Mouse (Mus musculus): ENCODE measurements around the gene Cd47.

Cd47 gene

GRCm38 (mm10) chr16:49915532-49916476 lies 115.5 kb downstream of the Cd47 start:
- DNase-seq, result no peak

- no peak for DNase-seq
These were observed 119.9 kb downstream of the Cd47 start for GRCm38 (mm10) chr16:49920191-49920590.

GRCm38 (mm10) chr16:49921677-49922076 lies 121.3 kb downstream of the Cd47 start:
- DNase-seq, result no peak

GRCm38 (mm10) chr16:49922098-49922497 lies 121.8 kb downstream of the Cd47 start:
- peak; percentile 28 for DNase-seq

DNA sequence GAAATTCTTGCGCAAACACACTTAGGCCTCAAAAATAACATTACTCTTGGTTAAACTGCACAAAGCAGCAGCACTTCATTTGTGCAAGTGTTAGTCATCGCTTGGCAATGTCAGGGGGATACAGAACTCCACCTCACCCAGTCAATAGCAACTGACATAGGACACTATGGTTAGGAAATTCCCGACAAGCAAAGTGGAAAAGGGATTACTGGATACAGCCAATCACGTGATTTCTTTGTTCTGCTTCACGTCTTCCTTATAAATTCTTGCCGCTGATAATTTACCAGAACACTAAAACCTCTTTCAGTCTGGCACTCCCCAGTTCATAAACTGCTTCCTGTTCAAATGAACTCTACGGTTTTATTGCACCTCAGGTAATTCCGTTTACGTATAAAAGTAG lies 123.4 kb downstream of the Cd47 start:
- DNase-seq, result no peak

DNA sequence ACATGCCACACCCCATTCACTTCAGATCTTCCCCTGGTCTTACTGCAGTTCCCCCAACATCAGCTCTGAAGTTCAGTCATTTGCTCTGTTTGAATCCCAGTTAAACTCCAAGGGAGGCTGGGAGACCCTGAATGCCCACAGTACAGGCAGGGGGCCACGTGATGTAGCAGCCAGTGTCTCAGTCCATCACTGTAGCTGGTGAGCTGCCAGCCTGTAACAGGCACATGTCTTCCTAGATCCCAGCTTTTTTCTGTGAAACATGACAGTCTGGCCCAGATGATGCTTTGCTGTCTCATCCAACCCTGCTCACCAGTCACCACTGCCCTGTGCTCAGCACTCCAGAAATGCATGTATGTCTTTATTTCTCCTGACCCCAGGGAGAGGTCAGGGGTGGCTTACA lies 124.6 kb downstream of the Cd47 start:
- DNase-seq, result no peak

DNA sequence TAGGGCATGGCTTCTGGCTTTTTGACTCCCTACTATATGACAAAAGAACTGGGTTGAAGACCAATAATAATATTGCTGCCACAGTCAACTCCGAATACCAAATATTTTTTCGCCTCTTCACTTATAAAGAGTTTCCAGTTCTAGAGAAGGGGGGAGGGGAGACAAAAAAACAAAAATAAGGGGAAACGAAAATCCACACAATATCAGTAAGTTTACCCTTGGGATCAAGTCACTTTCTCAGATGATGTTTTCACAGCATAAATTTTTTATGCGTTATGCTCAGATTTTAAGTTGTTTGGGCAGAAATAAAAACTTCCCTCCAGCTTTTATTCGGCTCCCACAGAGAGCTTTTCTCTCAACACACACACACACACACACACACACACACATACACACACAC lies 132.9 kb downstream of the Cd47 start:
- no peak for DNase-seq

DNA sequence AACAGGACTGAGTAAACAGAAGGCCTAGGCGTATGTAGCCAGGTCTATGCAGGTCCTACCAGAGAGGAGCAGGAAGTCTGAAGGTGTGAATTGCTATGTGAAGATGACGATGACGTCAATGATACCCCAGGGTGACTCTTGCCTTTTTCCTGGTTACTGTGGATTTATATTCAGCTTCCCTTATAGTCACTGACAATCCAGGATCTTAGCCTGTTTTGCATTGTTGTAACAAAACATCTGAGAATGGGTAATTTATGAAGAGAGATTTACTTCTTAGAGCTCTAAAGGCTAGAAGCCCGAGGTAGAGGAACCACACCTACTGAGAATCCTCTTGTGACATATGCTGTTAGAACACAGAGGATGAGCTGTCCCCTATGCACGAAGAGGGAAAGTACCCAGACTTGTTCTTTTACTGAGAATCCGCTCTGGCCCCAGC lies 135.7 kb downstream of the Cd47 start:
- no peak for DNase-seq

DNA sequence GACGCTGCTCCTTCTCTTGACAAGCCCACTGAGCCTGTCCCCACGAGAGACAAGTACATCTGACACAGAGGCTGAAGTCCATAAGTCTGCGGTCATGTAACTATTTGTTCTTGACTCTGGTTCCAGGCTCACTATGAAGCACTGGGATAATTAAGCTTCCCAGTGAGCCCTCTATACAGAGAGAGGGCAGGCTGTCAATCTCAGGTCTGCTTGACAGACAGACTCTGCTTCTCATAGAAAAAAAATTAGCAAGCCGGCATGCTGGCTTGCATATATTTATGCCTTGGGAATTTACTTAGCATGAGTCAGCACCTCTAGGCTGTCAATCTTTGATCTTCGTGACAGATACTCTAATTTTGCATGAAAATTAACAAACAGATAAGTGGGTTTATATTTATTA lies 136.5 kb downstream of the Cd47 start:
- DNase-seq, result no peak

- no peak for DNase-seq
These were observed 137.2 kb downstream of the Cd47 start for GRCm38 (mm10) chr16:49937218-49938165.

DNA sequence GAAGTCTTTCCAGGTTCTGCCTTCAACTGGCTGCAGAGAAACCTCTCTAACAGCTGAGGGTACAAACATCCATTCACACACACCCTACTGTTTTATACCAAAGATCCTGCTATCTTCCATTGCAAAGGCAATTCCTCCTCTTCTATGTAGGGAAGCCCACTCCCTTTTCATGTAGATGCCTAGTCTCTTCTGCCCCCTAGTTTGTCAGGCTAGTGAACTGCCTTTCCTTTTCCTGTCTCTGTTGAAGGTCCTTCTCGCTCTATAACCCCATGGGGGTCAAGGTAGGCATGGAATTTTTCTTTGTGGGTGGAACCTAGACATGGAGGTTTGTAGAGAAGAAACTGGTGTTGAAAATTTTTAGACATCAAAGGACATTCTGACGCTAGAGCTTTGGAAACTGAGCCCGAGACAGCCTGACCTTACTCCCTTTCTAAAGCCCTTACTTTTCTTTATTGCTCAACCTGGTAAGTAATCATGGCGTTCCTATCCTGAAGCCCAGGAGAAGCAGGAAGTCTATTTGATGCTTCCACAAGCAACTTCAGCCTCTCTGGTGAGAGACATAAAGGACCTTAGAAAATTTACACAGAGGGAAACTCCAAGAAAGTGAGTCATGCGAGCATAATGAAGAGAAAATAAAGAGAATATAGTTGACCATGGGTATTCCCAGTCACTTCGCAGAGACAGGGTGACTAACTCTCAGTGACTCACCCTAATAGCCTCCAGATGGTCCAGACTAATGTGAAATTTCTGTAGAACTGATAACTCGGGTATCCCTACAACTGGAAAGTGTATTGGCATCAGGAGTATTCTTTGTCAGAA lies 138.4 kb downstream of the Cd47 start:
- DNase-seq, result no peak

DNA sequence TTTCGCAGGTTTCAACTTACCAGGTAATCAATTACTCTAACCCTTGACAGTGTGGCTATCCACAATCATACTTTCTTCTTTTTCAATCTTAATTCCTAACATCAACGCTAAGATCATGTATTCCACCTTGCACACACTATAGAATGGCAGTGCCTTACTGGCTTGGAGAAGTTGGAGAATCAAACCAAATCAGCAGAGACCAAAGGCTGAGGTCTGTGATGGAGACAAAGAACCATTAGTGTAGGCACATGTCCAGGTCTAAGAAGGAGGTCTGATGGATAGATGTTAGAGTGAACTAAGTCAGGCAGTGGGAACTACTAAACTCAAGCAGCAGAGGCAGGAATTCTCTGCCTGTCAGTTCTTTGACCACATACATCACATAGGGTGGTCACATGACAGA lies 139.0 kb downstream of the Cd47 start:
- no peak for DNase-seq

GRCm38 (mm10) chr16:49940473-49940872 lies 140.1 kb downstream of the Cd47 start:
- DNase-seq, result no peak

DNA sequence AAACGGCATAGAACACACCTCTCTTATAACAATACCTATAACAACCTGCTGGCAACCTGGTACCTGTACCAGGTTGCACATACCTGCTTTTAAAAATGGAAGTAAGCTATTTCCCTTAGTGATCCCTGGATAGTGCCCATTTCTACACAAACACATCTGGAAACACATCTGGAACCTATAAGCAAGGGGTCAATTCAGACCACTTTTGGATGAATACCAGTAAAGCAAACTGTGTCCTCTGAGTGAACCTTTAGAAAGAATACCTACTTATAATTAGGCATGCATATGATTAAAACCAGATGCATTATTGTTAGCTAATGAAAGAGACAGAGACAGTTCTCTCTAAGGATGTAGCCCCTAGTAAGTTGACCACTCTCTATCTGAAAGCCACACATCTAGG lies 140.7 kb downstream of the Cd47 start:
- DNase-seq, result no peak

DNA sequence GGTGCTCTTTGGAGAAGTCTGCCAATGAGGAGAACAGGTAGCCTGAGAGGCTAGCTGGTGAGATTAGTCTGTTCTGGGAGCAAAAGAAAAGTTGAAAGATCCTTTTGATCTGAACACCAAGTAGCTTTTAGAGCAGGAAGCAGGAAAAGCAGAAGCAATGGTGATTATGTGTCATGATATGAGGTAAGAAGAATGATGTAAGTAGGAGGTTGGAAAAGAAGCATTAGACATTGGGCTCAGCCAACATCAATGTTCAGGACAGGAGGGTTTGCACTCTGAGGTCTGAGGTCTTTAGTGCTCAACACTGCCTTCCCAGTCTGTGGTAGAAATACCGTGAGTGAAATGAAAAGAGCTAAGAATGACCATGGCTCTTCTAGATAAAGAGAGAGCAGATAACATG lies 143.4 kb downstream of the Cd47 start:
- no peak for DNase-seq

DNA sequence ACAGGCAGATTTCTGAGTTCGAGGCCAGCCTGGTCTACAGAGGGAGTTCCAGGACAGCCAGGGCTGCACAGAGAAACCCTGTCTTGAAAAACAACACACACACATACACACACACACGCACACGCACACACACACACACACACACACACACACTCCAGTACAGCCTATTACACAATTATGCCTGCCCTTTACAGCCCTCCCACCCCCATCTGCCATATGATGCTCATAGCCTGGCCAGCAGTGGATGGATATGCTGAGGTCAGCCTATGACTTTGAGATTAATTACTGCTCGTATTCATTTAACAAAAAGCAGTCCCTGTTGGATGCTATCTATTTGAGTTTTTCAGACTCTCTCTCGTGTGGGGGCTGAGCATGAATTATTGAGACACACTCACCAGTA lies 144.8 kb downstream of the Cd47 start:
- no peak for DNase-seq

GRCm38 (mm10) chr16:49947049-49947448 lies 146.7 kb downstream of the Cd47 start:
- DNase-seq, result no peak

- DNase-seq, result no peak
These were observed 147.3 kb downstream of the Cd47 start for GRCm38 (mm10) chr16:49947610-49948009.

GRCm38 (mm10) chr16:49948287-49948686 lies 148.0 kb downstream of the Cd47 start:
- DNase-seq, result no peak

DNA sequence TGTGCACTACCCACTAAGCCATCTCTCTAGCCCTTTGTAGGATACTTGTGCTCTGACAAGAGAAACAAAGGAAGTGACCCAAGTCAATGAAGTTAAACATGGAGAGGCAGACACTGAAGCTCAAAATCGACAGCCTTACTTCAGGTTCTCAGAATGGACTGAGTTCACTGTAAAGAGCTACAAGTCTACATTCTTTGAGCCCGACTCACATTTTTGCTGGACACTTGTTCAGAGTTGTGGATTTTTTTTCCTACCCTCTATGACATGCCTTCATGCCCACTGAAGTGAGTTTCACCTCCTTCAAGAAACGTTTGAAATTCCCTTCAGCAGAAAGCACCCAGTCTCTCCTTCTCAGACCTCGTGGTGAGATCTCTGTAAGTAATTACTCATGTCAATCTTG lies 148.9 kb downstream of the Cd47 start:
- DNase-seq, result no peak

DNA sequence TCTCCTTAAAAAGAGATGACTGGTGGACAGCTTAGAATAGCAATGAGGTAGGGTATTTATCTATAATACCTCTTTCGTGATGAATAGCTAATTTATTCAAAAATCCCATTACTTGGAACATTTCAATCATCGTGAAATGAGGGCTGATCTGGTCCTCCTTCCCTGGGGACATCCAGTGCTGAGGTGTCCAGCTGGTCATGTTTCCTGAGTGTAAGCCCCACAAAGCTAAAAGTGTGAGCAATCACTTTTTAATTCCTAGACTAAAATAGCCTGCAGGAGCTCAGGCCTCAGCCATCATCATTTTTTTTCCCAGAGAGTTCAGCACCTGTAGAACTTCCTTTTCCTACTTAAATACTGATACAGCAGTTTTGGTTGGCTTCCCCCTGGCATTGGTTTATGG lies 150.0 kb downstream of the Cd47 start:
- no peak for DNase-seq

GRCm38 (mm10) chr16:49951288-49951691 lies 151.0 kb downstream of the Cd47 start:
- DNase-seq, result no peak
